Mouse (Mus musculus): Measurements from ENCODE around the gene Ipo11.

Gene Ipo11

GRCm38 (mm10) chr13:106817066-106817465, 119.7 kb downstream of the Ipo11 start:
- DNase-seq (ENCODE audit: low spot score in 2 of 2), result no peak

- no peak for DNase-seq (ENCODE audit: low spot score in 2 of 2)
Observed at GRCm38 (mm10) chr13:106813519-106813918, 123.2 kb downstream of the Ipo11 start.

GRCm38 (mm10) chr13:106813087-106813486, 123.7 kb downstream of the Ipo11 start:
- DNase-seq (ENCODE audit: low spot score in 2 of 2), result peak in 1 of 2 experiments; percentile 34

GRCm38 (mm10) chr13:106810156-106810555, 126.6 kb downstream of the Ipo11 start:
- no peak for DNase-seq (ENCODE audit: low spot score in 2 of 2)

- DNase-seq (ENCODE audit: low spot score in 2 of 2), result no peak
Observed at GRCm38 (mm10) chr13:106808821-106809220, 127.9 kb downstream of the Ipo11 start.

GRCm38 (mm10) chr13:106808315-106808714, 128.4 kb downstream of the Ipo11 start:
- DNase-seq (ENCODE audit: low spot score in 2 of 2), result no peak

- no peak for DNase-seq (ENCODE audit: low spot score in 2 of 2)
Observed at GRCm38 (mm10) chr13:106807303-106807702, 129.5 kb downstream of the Ipo11 start.

GRCm38 (mm10) chr13:106805146-106805545, 131.6 kb downstream of the Ipo11 start:
- no peak for DNase-seq (ENCODE audit: low spot score in 2 of 2)

- no peak for DNase-seq (ENCODE audit: low spot score in 2 of 2)
Observed at GRCm38 (mm10) chr13:106798026-106798425, 138.7 kb downstream of the Ipo11 start.

GRCm38 (mm10) chr13:106788817-106789216, 147.9 kb downstream of the Ipo11 start:
- DNase-seq (ENCODE audit: low spot score in 2 of 2), result no peak

GRCm38 (mm10) chr13:106768807-106769206, 168.0 kb downstream of the Ipo11 start:
- DNase-seq (ENCODE audit: low spot score in 2 of 2), result no peak

GRCm38 (mm10) chr13:106762611-106763010, 174.1 kb downstream of the Ipo11 start:
- DNase-seq (ENCODE audit: low spot score in 2 of 2), result no peak

GRCm38 (mm10) chr13:106761661-106762060, 175.1 kb downstream of the Ipo11 start:
- no peak for DNase-seq (ENCODE audit: low spot score in 2 of 2)

GRCm38 (mm10) chr13:106760232-106760875, 176.4 kb downstream of the Ipo11 start:
- DNase-seq (ENCODE audit: low spot score in 2 of 2), result peak; percentile 39 to 67

- no peak for DNase-seq (ENCODE audit: low spot score in 2 of 2)
Observed at GRCm38 (mm10) chr13:106755892-106756291, 180.9 kb downstream of the Ipo11 start.

GRCm38 (mm10) chr13:106754216-106754615, 182.5 kb downstream of the Ipo11 start:
- DNase-seq (ENCODE audit: low spot score in 2 of 2), result no peak

GRCm38 (mm10) chr13:106751951-106752350, 184.8 kb downstream of the Ipo11 start:
- DNase-seq (ENCODE audit: low spot score in 2 of 2), result no peak

- no peak for DNase-seq (ENCODE audit: low spot score in 2 of 2)
Observed at GRCm38 (mm10) chr13:106746823-106747222, 189.9 kb downstream of the Ipo11 start.

GRCm38 (mm10) chr13:106745201-106745600, 191.6 kb downstream of the Ipo11 start:
- no peak for DNase-seq (ENCODE audit: low spot score in 2 of 2)
